Mouse (Mus musculus) neural tube, embryonic 15.5 days (tissue): ENCODE data around the gene Prph. TPM values are rescaled to one million over a fixed set of nuclear protein-coding genes. Genes with fewer than 3 reads are reported as not detected.
A peak's percentile ranks its signal among the peaks of the same experiment; 100 is the strongest.

Source experiments
- ATAC-seq: fragments of 200-750 bp; cut with Nextera tagmentation; 2 replicates; pipeline ENCODE4 v1.8.0; 2017; ENCODE audit warnings: mild to moderate bottlenecking, moderate TSS enrichment, moderate library complexity; ENCODE audit not compliant: low FRiP score
- H3K27ac ChIP-seq: fragments of 300-500 bp; sonication (generic); replicated peaks from 2 replicates; pipeline ENCODE4 v1.5.1; 2015; ENCODE audit warnings: mild to moderate bottlenecking, inconsistent platforms
- H3K27me3 ChIP-seq: fragments of 300-500 bp; sonication (generic); replicated peaks from 2 replicates; pipeline ENCODE4 v1.6.1; 2015; ENCODE audit warnings: inconsistent platforms
- H3K36me3 ChIP-seq: fragments of 300-500 bp; sonication (generic); 2 replicates; pipeline ENCODE4 v1.6.1; 2015; ENCODE audit warnings: inconsistent platforms
- H3K4me1 ChIP-seq: fragments of 300-500 bp; sonication (generic); 2 replicates; pipeline ENCODE4 v1.6.1; 2015; ENCODE audit warnings: inconsistent platforms
- H3K4me2 ChIP-seq: fragments of 300-500 bp; sonication (generic); 2 replicates; pipeline ENCODE4 v1.6.1; 2015; ENCODE audit warnings: inconsistent platforms, mild to moderate bottlenecking, moderate library complexity
- H3K4me3 ChIP-seq: fragments of 300-500 bp; sonication (generic); replicated peaks from 2 replicates; pipeline ENCODE4 v1.5.1; 2015; ENCODE audit warnings: mild to moderate bottlenecking, inconsistent platforms
- H3K9ac ChIP-seq: fragments of 300-500 bp; sonication (generic); replicated peaks from 2 replicates; pipeline ENCODE4 v1.6.1; 2015; ENCODE audit warnings: mild to moderate bottlenecking, inconsistent platforms
- H3K9me3 ChIP-seq: fragments of 300-500 bp; sonication (generic); replicated peaks from 2 replicates; pipeline ENCODE4 v1.6.1; 2016; ENCODE audit warnings: inconsistent platforms
- WGBS: fragments of 180-500 bp; shearing (Covaris S2); methylation state at CpG from one replicate; pipeline ENCODE4 v1.1.7; 2015; ENCODE audit warnings: mixed read lengths; 5-methylcytosine and 5-hydroxymethylcytosine counted together
- polyA plus RNA-seq: library from polyadenylated mRNA; unstranded; fragments of >200 nt; fragmentation: Nextera tagmentation; extraction: Ambion mirVana; gene quantifications from 2 replicates; pipeline ENCODE4 v1.2.1, GENCODE M21; 2015

Prph gene
- polyA plus RNA-seq = 185 and 209 TPM in 2 replicates

DNA sequence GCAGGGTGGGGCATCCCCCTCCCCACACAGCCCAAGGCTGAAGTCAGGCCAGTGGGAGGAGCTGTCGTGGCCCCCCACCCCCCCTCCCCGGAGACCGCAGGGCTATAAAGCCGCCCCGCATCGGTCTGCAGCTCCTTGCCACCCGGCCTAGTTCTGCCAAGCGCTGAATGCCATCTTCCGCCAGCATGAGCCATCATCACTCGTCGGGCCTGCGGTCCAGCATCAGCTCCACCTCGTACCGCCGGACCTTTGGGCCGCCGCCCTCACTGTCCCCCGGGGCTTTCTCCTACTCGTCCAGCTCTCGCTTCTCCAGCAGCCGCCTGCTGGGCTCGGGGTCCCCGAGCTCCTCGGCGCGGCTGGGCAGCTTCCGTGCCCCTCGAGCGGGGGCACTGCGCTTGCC lies at the start of gene Prph:
TSS of gene Prph (plus strand) at position 135 of the 400 bp plus-strand sequence.
- H3K4me1 ChIP-seq = peaks cover 34% of the 10 kb centered on the region
- peaks cover 83% of the 10 kb centered on the region for H3K27me3 ChIP-seq

GRCm38 (mm10) chr15:99008801-99009241 lies 46.2 kb upstream of the Prph start:
- no peak overlapping the region for H3K9ac ChIP-seq
- WGBS = 60% methylated on average over 6 of the region's 6 CpGs
- H3K27ac ChIP-seq = no peak overlapping the region
- no peaks in the 10 kb centered on the region for H3K36me3 ChIP-seq
- H3K9me3 ChIP-seq = no peaks in the 10 kb centered on the region
- H3K4me1 ChIP-seq = 0 out of 2 replicates have a peak, but pooled peaks cover 3% of the 10 kb centered on the region
- ATAC-seq = no peak
- no peak overlapping the region for H3K4me3 ChIP-seq
- H3K4me2 ChIP-seq = no peak overlapping the region
- H3K27me3 ChIP-seq = no peaks in the 10 kb centered on the region

More for the DNA sequence above, at the start of gene Prph:
- H3K4me2 ChIP-seq = peak within 1 kb of the TSS; percentile 81
- H3K9me3 ChIP-seq = no peaks in the 10 kb centered on the region
- ATAC-seq = no peak
- 1% methylated on average over 29 of the region's 30 CpGs for WGBS
- H3K4me3 ChIP-seq = peak within 1 kb of the TSS; percentile 41
- no peak within 1 kb of the TSS for H3K27ac ChIP-seq
- peak within 1 kb of the TSS; percentile 21 for H3K9ac ChIP-seq
- no peaks in the 10 kb centered on the region for H3K36me3 ChIP-seq

DNA sequence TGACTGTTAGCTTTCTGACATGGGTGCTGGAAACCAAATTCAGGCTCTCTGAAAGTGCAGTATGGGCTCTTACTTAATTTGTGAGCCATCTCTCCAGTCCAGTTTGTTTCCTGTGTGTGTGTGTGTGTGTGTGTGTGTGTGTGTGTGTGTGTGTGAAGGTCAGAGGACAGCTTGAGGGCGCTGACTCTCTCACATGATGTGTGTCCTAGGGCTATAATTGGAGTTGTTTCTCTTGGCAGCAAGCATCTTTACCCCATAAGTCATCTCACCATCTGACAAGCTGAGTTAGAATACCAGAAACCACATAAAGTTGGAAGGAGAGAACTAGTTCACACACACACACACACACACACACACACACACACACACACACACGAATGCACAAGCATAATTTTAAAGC lies 44.1 kb upstream of the Prph start:
- 82% methylated on average over 2 of the region's 2 CpGs for WGBS
- H3K4me1 ChIP-seq = 0 out of 2 replicates have a peak, but pooled peaks cover 3% of the 10 kb centered on the region
- no peak overlapping the region for H3K27ac ChIP-seq
- H3K9ac ChIP-seq = no peak overlapping the region
- H3K4me2 ChIP-seq = no peak overlapping the region
- H3K27me3 ChIP-seq = no peaks in the 10 kb centered on the region
- no peaks in the 10 kb centered on the region for H3K9me3 ChIP-seq
- H3K36me3 ChIP-seq = no peaks in the 10 kb centered on the region
- no peak overlapping the region for H3K4me3 ChIP-seq
- no peak for ATAC-seq

DNA sequence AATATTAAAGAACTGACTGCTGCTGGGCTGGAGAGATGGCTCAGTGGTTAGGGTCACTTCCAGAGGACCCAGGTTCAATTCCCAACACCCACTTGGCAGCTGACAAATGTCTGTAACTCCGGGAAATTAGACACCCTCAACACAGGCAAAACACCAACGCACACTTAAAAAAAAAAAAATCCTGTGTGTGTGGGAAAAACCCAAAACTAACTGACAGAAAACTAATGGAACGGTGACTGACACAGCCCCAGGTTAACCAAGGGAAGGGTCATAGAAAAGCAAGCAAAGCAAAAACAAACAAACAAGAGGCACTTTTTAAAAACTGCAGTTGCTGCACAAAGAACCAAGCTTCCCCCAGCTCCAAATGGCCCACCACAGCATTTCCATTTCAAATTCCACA lies 43.0 kb upstream of the Prph start:
- H3K27ac ChIP-seq = no peak overlapping the region
- H3K9me3 ChIP-seq = no peaks in the 10 kb centered on the region
- ATAC-seq = no peak
- WGBS = 90% methylated on average over 3 of the region's 3 CpGs
- H3K27me3 ChIP-seq = no peaks in the 10 kb centered on the region
- no peak overlapping the region for H3K4me3 ChIP-seq
- no peak overlapping the region for H3K9ac ChIP-seq
- no peaks in the 10 kb centered on the region for H3K36me3 ChIP-seq
- H3K4me2 ChIP-seq = no peak overlapping the region
- H3K4me1 ChIP-seq = 0 out of 2 replicates have a peak, but pooled peaks cover 3% of the 10 kb centered on the region

DNA sequence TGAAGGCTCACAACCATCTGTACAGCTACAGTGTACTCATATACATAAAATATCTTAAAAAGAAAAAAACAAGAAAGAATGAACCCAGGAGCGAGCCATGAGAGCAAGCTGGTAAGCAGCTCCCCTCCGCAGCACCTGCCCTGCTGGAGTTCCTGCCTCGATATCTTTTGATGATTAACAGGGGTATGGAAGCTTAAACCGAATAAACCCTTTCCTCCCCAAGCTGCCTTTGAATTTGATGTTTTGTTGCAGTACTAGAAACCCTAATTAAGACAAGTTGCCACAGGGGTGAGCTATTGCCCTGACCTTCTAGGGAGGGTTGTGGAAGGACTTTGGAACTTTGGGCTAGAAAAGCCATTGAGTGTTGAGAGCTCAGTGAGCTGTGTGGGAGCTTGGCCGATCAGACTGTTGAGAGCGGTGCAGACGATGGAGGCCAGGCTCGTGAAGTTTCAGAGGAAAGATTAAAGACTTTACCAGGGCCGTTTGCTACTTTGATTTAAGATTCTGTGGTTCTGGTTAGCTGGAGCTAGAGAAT lies 40.4 kb upstream of the Prph start:
- H3K4me1 ChIP-seq = peaks cover 21% of the 10 kb centered on the region
- no peak for ATAC-seq
- no peaks in the 10 kb centered on the region for H3K27me3 ChIP-seq
- H3K36me3 ChIP-seq = no peaks in the 10 kb centered on the region
- H3K9ac ChIP-seq = no peak overlapping the region
- H3K4me3 ChIP-seq = no peak overlapping the region
- no peak overlapping the region for H3K27ac ChIP-seq
- 67% methylated on average over 9 of the region's 9 CpGs for WGBS
- no peak overlapping the region for H3K4me2 ChIP-seq
- no peaks in the 10 kb centered on the region for H3K9me3 ChIP-seq

- H3K4me2 ChIP-seq = no peak overlapping the region
- H3K4me3 ChIP-seq = no peak overlapping the region
- peaks cover 21% of the 10 kb centered on the region for H3K4me1 ChIP-seq
- H3K36me3 ChIP-seq = no peaks in the 10 kb centered on the region
- no peaks in the 10 kb centered on the region for H3K27me3 ChIP-seq
- no peaks in the 10 kb centered on the region for H3K9me3 ChIP-seq
- H3K9ac ChIP-seq = no peak overlapping the region
- 74% methylated on average over 8 of the region's 8 CpGs for WGBS
- peak overlapping the region; percentile 69 for H3K27ac ChIP-seq
- ATAC-seq = no peak
These were observed 37.6 kb upstream of the Prph start for GRCm38 (mm10) chr15:99017355-99017761.

- no peaks in the 10 kb centered on the region for H3K27me3 ChIP-seq
- no peaks in the 10 kb centered on the region for H3K9me3 ChIP-seq
- H3K4me3 ChIP-seq = no peak overlapping the region
- H3K27ac ChIP-seq = peak overlapping the region; percentile 69
- no peaks in the 10 kb centered on the region for H3K36me3 ChIP-seq
- H3K4me2 ChIP-seq = no peak overlapping the region
- 42% methylated on average over 9 of the region's 9 CpGs for WGBS
- ATAC-seq = peak; percentile 68; the same call in 1 of the 2 replicates
- peaks cover 21% of the 10 kb centered on the region for H3K4me1 ChIP-seq
- no peak overlapping the region for H3K9ac ChIP-seq
These were observed 37.0 kb upstream of the Prph start for GRCm38 (mm10) chr15:99017986-99018385.

DNA sequence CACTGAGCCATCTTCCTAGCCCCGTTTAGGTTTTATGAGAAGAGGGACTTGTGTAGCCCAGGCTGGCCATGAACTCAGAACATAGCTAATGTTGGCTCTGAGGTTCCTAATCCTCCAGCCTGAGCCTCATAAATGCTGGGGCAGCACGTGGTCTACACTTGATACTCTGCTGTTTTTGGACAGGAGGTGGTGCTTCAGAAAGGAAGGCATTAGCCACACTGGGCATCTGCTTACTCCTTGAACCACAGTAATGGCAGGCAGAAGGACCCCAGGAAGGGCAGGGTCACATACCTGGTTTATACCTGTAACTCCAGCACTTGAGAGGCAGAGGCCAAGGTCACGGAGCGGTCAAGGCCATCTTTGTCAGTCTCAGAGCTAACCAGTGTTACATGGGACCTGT lies 36.3 kb upstream of the Prph start:
- no peak overlapping the region for H3K9ac ChIP-seq
- peaks cover 21% of the 10 kb centered on the region for H3K4me1 ChIP-seq
- 68% methylated on average over 4 of the region's 4 CpGs for WGBS
- no peaks in the 10 kb centered on the region for H3K36me3 ChIP-seq
- no peaks in the 10 kb centered on the region for H3K27me3 ChIP-seq
- H3K4me3 ChIP-seq = no peak overlapping the region
- no peak for ATAC-seq
- H3K9me3 ChIP-seq = no peaks in the 10 kb centered on the region
- H3K27ac ChIP-seq = peak overlapping the region; percentile 69
- H3K4me2 ChIP-seq = 0 out of 2 replicates have a peak overlapping the region, but pooled peaks have one; percentile 9

DNA sequence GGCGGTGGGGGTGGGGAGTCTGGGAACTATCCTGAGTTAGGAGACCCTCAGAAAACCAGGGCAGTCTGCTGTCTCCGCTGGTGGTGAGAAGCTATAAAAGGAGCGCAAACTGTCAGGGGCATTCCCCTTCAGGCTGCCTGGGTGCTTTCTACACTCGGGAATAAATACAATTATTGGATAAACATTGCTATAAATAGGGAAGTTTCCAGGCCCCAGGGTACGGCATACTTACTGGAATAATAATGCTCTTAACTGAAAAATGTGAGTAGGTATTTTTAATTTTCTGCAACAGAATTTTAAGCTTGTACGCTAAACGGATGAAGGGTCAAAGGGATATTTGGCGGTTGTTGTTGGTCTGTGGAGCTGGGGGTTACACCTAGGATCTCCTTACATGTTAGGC lies 35.5 kb upstream of the Prph start:
- H3K36me3 ChIP-seq = no peaks in the 10 kb centered on the region
- no peak for ATAC-seq
- no peaks in the 10 kb centered on the region for H3K27me3 ChIP-seq
- no peak overlapping the region for H3K4me3 ChIP-seq
- H3K4me1 ChIP-seq = peaks cover 21% of the 10 kb centered on the region
- H3K9me3 ChIP-seq = no peaks in the 10 kb centered on the region
- 52% methylated on average over 8 of the region's 8 CpGs for WGBS
- no peak overlapping the region for H3K27ac ChIP-seq
- no peak overlapping the region for H3K9ac ChIP-seq
- peak overlapping the region; percentile 9; the same call in 1 of the 2 replicates for H3K4me2 ChIP-seq

DNA sequence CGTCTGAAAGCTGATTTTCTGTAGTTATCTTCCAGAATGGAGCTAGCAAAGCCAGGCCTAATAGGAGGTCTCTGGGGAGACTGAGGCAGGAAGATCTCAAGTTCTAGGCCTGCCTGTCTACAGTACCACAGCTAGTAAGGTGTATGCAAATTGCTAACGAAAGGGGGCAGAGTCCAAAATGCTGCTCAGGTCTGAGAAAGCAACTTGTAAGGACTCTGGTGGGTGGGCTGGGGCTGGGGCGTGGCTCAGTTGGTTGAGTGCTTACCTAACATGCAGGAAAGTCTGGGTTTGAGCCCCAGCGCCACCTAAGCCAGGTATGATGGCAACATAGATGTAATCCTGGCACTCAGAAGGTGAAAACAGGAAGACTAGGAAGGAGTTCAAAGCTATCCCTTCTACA lies 34.8 kb upstream of the Prph start:
- H3K27ac ChIP-seq = no peak overlapping the region
- ATAC-seq = no peak
- no peak overlapping the region for H3K4me3 ChIP-seq
- H3K9me3 ChIP-seq = no peaks in the 10 kb centered on the region
- H3K4me2 ChIP-seq = no peak overlapping the region
- 94% methylated on average over 4 of the region's 4 CpGs for WGBS
- H3K9ac ChIP-seq = no peak overlapping the region
- H3K4me1 ChIP-seq = peaks cover 21% of the 10 kb centered on the region
- no peaks in the 10 kb centered on the region for H3K27me3 ChIP-seq
- H3K36me3 ChIP-seq = no peaks in the 10 kb centered on the region

DNA sequence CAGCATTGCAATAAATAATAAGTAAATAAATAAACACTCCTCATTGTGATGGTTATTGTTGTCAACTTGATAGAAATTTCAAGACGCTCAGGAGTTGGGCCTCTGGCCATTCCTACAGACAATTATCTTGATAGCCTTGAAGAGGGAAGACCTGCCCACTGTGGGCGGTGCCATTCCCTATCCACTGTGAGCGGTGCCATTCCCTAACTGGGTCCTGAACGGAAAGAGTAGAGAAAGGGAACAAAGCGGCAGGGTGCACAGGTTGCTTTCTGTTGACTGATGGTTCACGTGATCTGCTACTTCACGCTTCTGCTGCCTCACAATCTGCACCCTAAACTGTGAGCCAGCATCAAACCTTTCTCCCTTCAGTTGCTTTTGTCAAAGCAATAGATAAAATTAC lies 33.7 kb upstream of the Prph start:
- H3K4me2 ChIP-seq = no peak overlapping the region
- H3K4me1 ChIP-seq = peaks cover 21% of the 10 kb centered on the region
- no peak for ATAC-seq
- no peak overlapping the region for H3K4me3 ChIP-seq
- 95% methylated on average over 7 of the region's 7 CpGs for WGBS
- no peaks in the 10 kb centered on the region for H3K36me3 ChIP-seq
- no peak overlapping the region for H3K9ac ChIP-seq
- no peaks in the 10 kb centered on the region for H3K27me3 ChIP-seq
- no peak overlapping the region for H3K27ac ChIP-seq
- no peaks in the 10 kb centered on the region for H3K9me3 ChIP-seq

DNA sequence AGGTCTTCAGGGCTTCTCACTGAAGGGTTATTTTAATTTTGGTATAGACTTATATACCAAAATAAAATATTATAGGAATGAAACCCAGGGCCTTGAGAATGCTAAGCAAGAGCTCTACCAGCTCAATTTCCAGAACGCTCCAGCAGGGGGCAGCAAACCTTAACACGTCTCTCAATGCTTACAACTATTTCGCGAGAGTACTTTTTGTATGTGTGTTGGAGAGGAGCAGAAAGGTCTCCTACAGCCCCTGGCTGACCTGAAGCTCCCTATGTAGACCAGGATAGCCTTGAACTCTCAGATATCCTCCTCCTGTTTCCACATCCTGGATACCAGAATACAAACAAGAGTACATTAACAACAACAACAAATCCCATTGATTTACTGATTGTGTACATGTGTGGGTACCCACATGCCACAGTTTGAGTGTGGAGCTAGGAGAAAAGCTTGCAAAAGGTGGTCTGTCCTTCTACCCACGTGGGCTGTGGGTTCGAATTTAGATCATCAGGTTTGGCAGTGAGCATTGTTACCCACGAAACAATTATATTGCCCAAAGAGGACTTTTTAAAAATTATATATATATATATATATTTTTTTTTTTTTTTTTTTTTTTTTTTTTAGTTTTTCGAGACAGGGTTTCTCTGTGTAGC lies 30.2 kb upstream of the Prph start:
- Histone ChIP-seq H3K4me3 (no peak overlapping the region), H3K36me3 (no peaks in the 10 kb centered on the region), H3K27ac (no peak overlapping the region), H3K9me3 (no peaks in the 10 kb centered on the region), H3K9ac (no peak overlapping the region), H3K27me3 (peaks cover 7% of the 10 kb centered on the region), H3K4me1 (peaks cover 8% of the 10 kb centered on the region), H3K4me2 (no peak overlapping the region)
- no peak for ATAC-seq
- 23% methylated on average over 7 of the region's 8 CpGs for WGBS
